ENCODE assay signal across 11 mouse cellular contexts in genomic region chr15:100703913-100704312, GRCm38 (mm10). TPM values are rescaled to one million over a fixed set of nuclear protein-coding genes. Genes with fewer than 3 reads are reported as not detected.
DNase-seq lines count a peak whose midpoint lies in the region; ATAC-seq and TF ChIP-seq lines count a peak whose summit lies in the region.
"Had no signal": no experiment of that assay in that cellular context is flagged by ENCODE, and none has a peak within 500 bp of the region (broad histone marks: within the 10 kb centered on the region; RNA-seq: fewer than 3 reads in every experiment).

No protein-coding gene starts in this region.

- no peak for TF ChIP-seq EP300 in liver, postnatal 0 days (IDR thresholded peaks at IDR 0.05; ENCODE audit: low read depth)

- H3K4me1 ChIP-seq in liver, embryonic 12.5 days, result peaks cover 67% of the 10 kb centered on the region
- peaks cover 11% of the 10 kb centered on the region; the same call in 1 of the 2 replicates for H3K4me1 ChIP-seq in liver, postnatal 0 days (ENCODE audit: insufficient read depth)
- H3K4me1 ChIP-seq in limb, embryonic 10.5 days, result peaks cover 18% of the 10 kb centered on the region
- 0 out of 2 replicates have a peak, but pooled peaks cover 9% of the 10 kb centered on the region for H3K4me1 ChIP-seq in stomach, embryonic 15.5 days

- no peaks in the 10 kb centered on the region for H3K9me3 ChIP-seq in liver, embryonic 12.5 days (replicated peaks)
- H3K9me3 ChIP-seq in liver, postnatal 0 days (ENCODE audit: low read length), result no peaks in the 10 kb centered on the region
- H3K9me3 ChIP-seq in limb, embryonic 10.5 days (replicated peaks), result no peaks in the 10 kb centered on the region
- no peaks in the 10 kb centered on the region for H3K9me3 ChIP-seq in stomach, embryonic 15.5 days

- no peak for ATAC-seq in liver, embryonic 12.5 days
- ATAC-seq in liver, postnatal 0 days, result no peak
- ATAC-seq in stomach, embryonic 15.5 days (ENCODE audit: insufficient read depth, low FRiP score, low read depth), result no peak

- H3K9ac ChIP-seq in liver, embryonic 12.5 days, result no peak overlapping the region
- no peak overlapping the region for H3K9ac ChIP-seq in liver, postnatal 0 days (replicated peaks)
- no peak overlapping the region for H3K9ac ChIP-seq in stomach, embryonic 15.5 days

- WGBS in liver, embryonic 12.5 days (ENCODE audit: insufficient replicate concordance), result 29% methylated on average over 17 of the region's 17 CpGs
- 46% methylated on average over 17 of the region's 17 CpGs for WGBS in liver, postnatal 0 days (ENCODE audit: insufficient replicate concordance)
- WGBS in limb, embryonic 10.5 days, result 11% methylated on average over 17 of the region's 17 CpGs
- WGBS in stomach, embryonic 15.5 days, result 19% methylated on average over 17 of the region's 17 CpGs

- peak; percentile 33 for DNase-seq in embryo, embryonic 10 days (ENCODE audit: low spot score)
- no peak for DNase-seq in embryo, embryonic 9.5 days (ENCODE audit: extremely low spot score)
- no peak for DNase-seq in liver, postnatal 0 days
- DNase-seq in limb, embryonic 10.5 days (ENCODE audit: low spot score), result no peak
- DNase-seq in frontal cortex, postnatal 25 days (ENCODE audit: low spot score in 2 of 2), result no peak
- no peak for DNase-seq in urinary bladder, postnatal 36 days (ENCODE audit: low spot score in 2 of 2)
- DNase-seq: heart, postnatal 14 days; retina, postnatal 1 day had no signal

- TF ChIP-seq CTCF in liver, postnatal 0 days (IDR thresholded peaks at IDR 0.05; ENCODE audit: low read depth), result no peak

- H3K27me3 ChIP-seq in liver, embryonic 12.5 days (replicated peaks), result peaks cover 21% of the 10 kb centered on the region
- peaks cover 5% of the 10 kb centered on the region; the same call in 1 of the 2 replicates for H3K27me3 ChIP-seq in liver, postnatal 0 days (ENCODE audit: insufficient read depth, low read length)
- peaks cover 41% of the 10 kb centered on the region for H3K27me3 ChIP-seq in limb, embryonic 10.5 days (ENCODE audit: low read depth, poor library complexity, severe bottlenecking)
- peaks cover 10% of the 10 kb centered on the region; the same call in 1 of the 2 replicates for H3K27me3 ChIP-seq in stomach, embryonic 15.5 days (replicated peaks)

- H3K36me3 ChIP-seq in liver, embryonic 12.5 days, result no peaks in the 10 kb centered on the region
- H3K36me3 ChIP-seq in liver, postnatal 0 days (replicated peaks; ENCODE audit: insufficient read depth, low read length), result no peaks in the 10 kb centered on the region
- no peaks in the 10 kb centered on the region for H3K36me3 ChIP-seq in limb, embryonic 10.5 days
- H3K36me3 ChIP-seq in stomach, embryonic 15.5 days, result no peaks in the 10 kb centered on the region

- peak overlapping the region; percentile 2; the same call in 1 of the 2 replicates for H3K4me2 ChIP-seq in liver, embryonic 12.5 days
- H3K4me2 ChIP-seq in liver, postnatal 0 days (ENCODE audit: low read depth, low read length), result no peak overlapping the region
- H3K4me2 ChIP-seq in stomach, embryonic 15.5 days, result peak overlapping the region; percentile 19; the same call in 1 of the 2 replicates

- H3K4me3 ChIP-seq in liver, embryonic 12.5 days, result no peak overlapping the region
- H3K4me3 ChIP-seq in liver, postnatal 0 days (ENCODE audit: low read depth, low read length), result no peak overlapping the region
- H3K4me3 ChIP-seq in limb, embryonic 10.5 days, result peak overlapping the region; percentile 37
- no peak overlapping the region for H3K4me3 ChIP-seq in stomach, embryonic 15.5 days (replicated peaks)

- H3K27ac ChIP-seq in liver, embryonic 12.5 days, result no peak overlapping the region
- H3K27ac ChIP-seq in liver, postnatal 0 days (ENCODE audit: low read depth), result no peak overlapping the region
- 0 out of 2 replicates have a peak overlapping the region, but pooled peaks have one; percentile 17 for H3K27ac ChIP-seq in limb, embryonic 10.5 days
- H3K27ac ChIP-seq in stomach, embryonic 15.5 days, result no peak overlapping the region
- H3K27ac ChIP-seq: macrophage had no signal

RNA-seq across cellular contexts. Expression of gene Cela1, which starts 16.2 kb away (rescaled TPM):
- polyA plus RNA-seq in liver, embryonic 12.5 days (2016; fragmentation: Nextera tagmentation; extraction: Ambion mirVana), result 8.7 and 11.0 TPM in 2 replicates
- 29.5 and 31.5 TPM in 2 replicates for polyA plus RNA-seq in liver, postnatal 0 days (2015; fragmentation: Nextera tagmentation; extraction: Ambion mirVana)
- polyA plus RNA-seq in limb, embryonic 10.5 days (2016; fragmentation: Nextera tagmentation; extraction: Ambion mirVana), result 0.74 and 1.7 TPM in 2 replicates
- 273 and 329 TPM in 2 replicates for polyA plus RNA-seq in stomach, embryonic 15.5 days (2015; fragmentation: Nextera tagmentation; extraction: Ambion mirVana)

RNA-seq across cellular contexts. Expression of gene Galnt6, which starts 25.3 kb away (rescaled TPM):
- 0.96 and 1.3 TPM in 2 replicates for polyA plus RNA-seq in liver, embryonic 12.5 days (2016; fragmentation: Nextera tagmentation; extraction: Ambion mirVana)
- 1.3 and 1.6 TPM in 2 replicates for polyA plus RNA-seq in liver, postnatal 0 days (2015; fragmentation: Nextera tagmentation; extraction: Ambion mirVana)
- 0.11 and 0.26 TPM in 2 replicates for polyA plus RNA-seq in limb, embryonic 10.5 days (2016; fragmentation: Nextera tagmentation; extraction: Ambion mirVana)
- 4.0 and 4.4 TPM in 2 replicates for polyA plus RNA-seq in stomach, embryonic 15.5 days (2015; fragmentation: Nextera tagmentation; extraction: Ambion mirVana)

RNA-seq across cellular contexts. Expression of gene Bin2, which starts 34.6 kb away (rescaled TPM):
- polyA plus RNA-seq in liver, embryonic 12.5 days (2016; fragmentation: Nextera tagmentation; extraction: Ambion mirVana), result 40.5 and 40.6 TPM in 2 replicates
- polyA plus RNA-seq in liver, postnatal 0 days (2015; fragmentation: Nextera tagmentation; extraction: Ambion mirVana), result 16.2 and 20.3 TPM in 2 replicates
- polyA plus RNA-seq in limb, embryonic 10.5 days (2016; fragmentation: Nextera tagmentation; extraction: Ambion mirVana), result 2.6 and 3.5 TPM in 2 replicates
- polyA plus RNA-seq in stomach, embryonic 15.5 days (2015; fragmentation: Nextera tagmentation; extraction: Ambion mirVana), result 7.1 TPM in 2 replicates

RNA-seq across cellular contexts. Expression of gene Slc4a8, which starts 57.6 kb away (rescaled TPM):
- 0.47 and 0.70 TPM in 2 replicates for polyA plus RNA-seq in liver, embryonic 12.5 days (2016; fragmentation: Nextera tagmentation; extraction: Ambion mirVana)
- polyA plus RNA-seq in liver, postnatal 0 days (2015; fragmentation: Nextera tagmentation; extraction: Ambion mirVana), result 1.0 and 1.1 TPM in 2 replicates
- 7.1 and 9.7 TPM in 2 replicates for polyA plus RNA-seq in limb, embryonic 10.5 days (2016; fragmentation: Nextera tagmentation; extraction: Ambion mirVana)
- 4.6 and 4.9 TPM in 2 replicates for polyA plus RNA-seq in stomach, embryonic 15.5 days (2015; fragmentation: Nextera tagmentation; extraction: Ambion mirVana)
